Mouse (Mus musculus): ENCODE data around the gene Bglap2.
"Not testable (repeated sequence)": the region's sequence is repeated elsewhere in the genome, so short reads cannot be mapped to it uniquely, and the experiment has no call there.

Bglap2 gene

DNA sequence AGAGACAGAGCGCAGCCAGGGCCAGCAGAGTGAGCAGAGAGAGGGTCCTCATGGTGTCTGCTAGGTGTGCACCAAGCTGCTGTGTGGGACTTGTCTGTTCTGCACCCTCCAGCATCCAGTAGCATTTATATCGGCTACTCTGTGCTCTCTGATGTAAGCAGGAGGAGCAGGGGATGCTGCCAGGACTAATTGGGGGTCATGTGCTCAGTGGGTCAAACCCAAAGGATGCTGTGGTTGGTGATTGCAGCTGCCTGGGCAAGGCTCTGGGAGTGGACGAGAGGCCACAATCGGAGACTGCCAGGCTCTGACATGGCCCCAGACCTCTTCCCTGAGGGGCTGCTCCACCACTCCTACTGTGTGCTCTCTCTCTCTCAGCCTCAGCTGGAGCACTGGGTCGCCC is at the start of gene Bglap2:
Gene Bglap2 (minus strand): TSS at position 101 of the 400 bp plus-strand sequence.
- not testable (repeated sequence) for DNase-seq (ENCODE audit: low read depth, low spot score)

DNA sequence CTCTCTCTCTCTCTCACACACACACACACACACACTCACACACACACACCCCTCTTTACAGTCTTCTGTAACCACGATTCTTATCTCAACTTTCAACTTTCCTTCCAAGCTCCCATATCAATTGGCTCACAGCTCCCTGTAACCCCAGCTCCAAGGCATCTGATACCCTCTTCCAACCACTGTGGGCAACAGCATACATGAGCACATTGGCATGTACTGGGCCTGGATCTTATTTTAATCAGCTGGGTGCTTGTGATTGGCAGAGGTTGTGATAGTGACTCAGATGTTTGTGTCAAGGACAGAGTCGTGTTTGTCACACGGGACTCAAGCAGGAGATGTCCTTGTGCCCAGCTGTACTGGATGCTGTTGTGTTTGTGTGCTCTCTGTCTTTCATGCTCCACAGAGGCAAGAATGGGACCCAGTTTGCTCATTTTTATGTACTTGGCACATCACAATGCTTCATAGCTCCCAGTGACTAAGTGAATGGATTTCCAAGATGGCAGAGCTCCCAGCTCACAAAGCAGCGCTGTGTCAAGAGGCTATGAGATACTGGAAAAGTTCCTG is 48.9 kb upstream of the Bglap2 start:
- DNase-seq (ENCODE audit: low read depth, low spot score): no peak

DNA sequence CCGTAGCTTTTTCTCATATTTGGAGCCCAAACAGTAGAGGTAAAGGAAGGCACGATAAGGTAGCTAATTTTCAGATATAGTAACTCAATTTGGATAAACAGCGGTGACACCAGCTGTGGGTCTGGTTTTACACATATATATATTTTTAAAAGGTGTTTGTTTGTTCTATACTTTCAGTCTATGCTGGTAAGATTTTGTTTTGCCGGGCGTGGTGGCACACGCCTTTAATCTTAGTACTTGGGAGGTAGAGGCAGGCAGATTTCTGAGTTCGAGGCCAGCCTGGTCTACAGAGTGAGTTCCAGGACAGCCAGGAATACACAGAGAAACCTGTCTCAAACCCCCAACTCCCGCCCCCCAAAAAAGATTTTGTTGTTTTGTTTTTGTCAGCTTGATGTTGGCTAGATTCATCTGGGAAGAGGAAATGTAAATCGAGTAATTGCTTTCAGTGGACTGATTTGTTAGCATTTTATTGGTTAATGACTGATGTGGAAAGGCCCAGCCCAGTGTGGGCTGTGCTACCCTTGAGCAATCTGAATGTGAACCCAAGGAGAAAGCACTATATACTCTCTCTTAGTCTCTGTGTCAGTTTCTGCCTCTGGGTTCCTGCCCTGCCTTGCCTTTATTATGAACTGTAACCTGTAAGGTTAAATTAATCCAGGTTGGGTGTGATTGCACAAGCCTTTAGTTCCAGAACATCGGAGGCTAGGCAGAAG is 47.4 kb upstream of the Bglap2 start:
- no peak for DNase-seq (ENCODE audit: low read depth, low spot score)

DNA sequence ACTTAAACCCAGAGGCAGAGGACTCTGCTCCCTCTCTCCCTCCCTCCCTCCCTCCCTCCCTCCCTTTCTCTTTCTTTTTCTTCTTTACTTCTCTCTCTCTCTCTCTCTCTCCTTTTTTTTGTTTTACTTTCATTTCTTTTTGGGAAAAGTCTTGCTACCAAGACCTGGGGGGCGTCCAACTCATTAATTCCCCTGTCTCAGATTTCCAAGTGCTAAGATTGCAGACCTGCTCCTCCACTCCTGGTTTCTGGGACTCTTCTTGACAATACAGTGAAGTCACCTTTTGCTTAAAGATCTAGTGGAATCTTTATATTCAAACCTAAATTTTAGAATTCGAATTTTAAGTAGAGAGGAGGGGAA is 46.8 kb upstream of the Bglap2 start:
- no peak for DNase-seq (ENCODE audit: low read depth, low spot score)

DNA sequence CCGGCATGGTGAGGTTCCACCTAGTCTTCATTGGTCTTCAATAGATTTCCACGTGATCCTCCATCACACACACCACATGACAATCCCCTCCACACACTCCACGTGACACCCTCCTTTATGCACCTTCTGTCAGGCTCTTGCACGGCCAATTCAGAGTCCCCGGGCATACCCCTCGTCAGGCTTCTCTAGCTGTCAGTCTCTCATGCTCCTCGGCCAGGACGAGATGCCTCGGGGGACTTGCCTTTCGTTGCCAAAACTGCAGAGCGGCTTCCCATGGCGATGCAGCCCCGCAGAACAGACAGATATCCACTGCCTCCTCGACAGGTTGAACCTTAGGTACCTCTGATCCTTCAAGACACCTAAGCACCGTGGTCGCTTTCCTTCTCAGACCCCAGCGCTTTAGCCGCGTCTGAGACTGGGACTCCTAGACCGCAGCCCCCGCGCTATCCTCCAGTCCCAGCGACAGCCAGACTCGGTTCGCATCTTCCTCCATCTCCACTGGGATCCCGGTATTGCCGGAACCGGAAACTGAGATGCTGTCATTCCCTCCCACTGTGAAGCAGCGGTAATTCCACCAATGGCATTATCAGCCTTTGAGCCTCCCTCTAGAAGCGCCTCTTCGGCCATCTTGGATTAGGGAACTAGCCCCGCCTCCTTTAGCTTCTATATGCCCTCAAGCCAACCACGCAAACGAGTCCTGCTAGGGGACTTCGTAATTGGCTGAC is 46.3 kb upstream of the Bglap2 start, which contains the start of gene Slc25a44:
Gene Slc25a44 (minus strand): TSS at position 535 of the 725 bp plus-strand sequence.
- DNase-seq (ENCODE audit: low read depth, low spot score): peak; percentile 96

- no peak for DNase-seq (ENCODE audit: low read depth, low spot score)
These were observed 43.7 kb upstream of the Bglap2 start for GRCm38 (mm10) chr3:88422020-88422720.

- DNase-seq (ENCODE audit: low read depth, low spot score): no peak
These were observed 42.3 kb upstream of the Bglap2 start for GRCm38 (mm10) chr3:88420771-88421170.

DNA sequence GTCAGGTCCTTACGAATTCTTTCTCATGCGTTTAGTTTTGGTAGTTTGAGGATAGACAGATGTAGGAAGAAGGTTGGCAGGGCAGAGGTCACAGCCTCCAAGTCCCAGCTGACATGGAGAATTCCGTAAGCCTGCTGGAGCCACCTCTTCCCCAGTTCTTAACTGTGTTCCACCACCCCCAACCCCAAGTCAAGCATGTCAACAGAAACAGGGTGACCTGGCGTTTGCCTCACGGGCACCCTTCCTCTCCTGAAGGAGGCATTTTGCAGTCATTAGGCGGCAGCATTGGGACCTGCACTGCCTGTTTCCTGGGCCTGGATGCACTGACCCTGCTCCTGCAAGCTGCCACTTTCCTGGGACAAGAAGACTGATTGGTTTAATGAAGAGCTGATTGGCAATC is 39.5 kb upstream of the Bglap2 start:
- DNase-seq (ENCODE audit: low read depth, low spot score): no peak

- no peak for DNase-seq (ENCODE audit: low read depth, low spot score)
These were observed 37.2 kb upstream of the Bglap2 start for GRCm38 (mm10) chr3:88415668-88416067.

GRCm38 (mm10) chr3:88412636-88413035 is 34.1 kb upstream of the Bglap2 start:
- DNase-seq (ENCODE audit: low read depth, low spot score): no peak

- DNase-seq (ENCODE audit: low read depth, low spot score): no peak
These were observed 33.2 kb upstream of the Bglap2 start for GRCm38 (mm10) chr3:88411681-88412080.

GRCm38 (mm10) chr3:88410645-88411031 is 32.1 kb upstream of the Bglap2 start:
- DNase-seq (ENCODE audit: low read depth, low spot score): no peak

- DNase-seq (ENCODE audit: low read depth, low spot score): peak; percentile 76
These were observed 31.5 kb upstream of the Bglap2 start, which contains the start of gene Pmf1 for GRCm38 (mm10) chr3:88409741-88410644. TSS of gene Pmf1 (minus strand) at chr3:88410331.

DNA sequence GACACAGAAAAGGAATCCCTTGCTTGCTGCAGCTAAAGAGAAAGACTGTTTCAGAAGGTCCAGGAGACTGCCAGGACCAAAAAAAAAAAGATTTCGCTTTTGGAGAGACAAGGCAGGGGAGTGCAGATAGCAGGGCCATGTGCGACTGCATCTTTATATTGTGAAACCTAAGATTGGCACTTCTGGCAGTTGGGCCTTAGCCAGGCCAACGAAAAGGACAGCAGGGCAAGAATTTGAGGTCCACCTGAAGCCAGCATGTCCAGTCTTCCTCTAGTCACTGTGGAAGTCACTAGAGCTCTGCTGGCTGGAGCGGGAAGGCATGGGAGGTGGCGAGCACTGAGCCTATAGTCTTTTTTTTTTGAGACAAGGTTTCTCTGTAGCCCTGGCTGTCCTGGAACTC is 30.5 kb upstream of the Bglap2 start:
- DNase-seq (ENCODE audit: low read depth, low spot score): no peak

- no peak for DNase-seq (ENCODE audit: low read depth, low spot score)
These were observed 29.0 kb upstream of the Bglap2 start for GRCm38 (mm10) chr3:88407529-88407928.

GRCm38 (mm10) chr3:88407090-88407489 is 28.6 kb upstream of the Bglap2 start:
- DNase-seq (ENCODE audit: low read depth, low spot score): peak; percentile 71

DNA sequence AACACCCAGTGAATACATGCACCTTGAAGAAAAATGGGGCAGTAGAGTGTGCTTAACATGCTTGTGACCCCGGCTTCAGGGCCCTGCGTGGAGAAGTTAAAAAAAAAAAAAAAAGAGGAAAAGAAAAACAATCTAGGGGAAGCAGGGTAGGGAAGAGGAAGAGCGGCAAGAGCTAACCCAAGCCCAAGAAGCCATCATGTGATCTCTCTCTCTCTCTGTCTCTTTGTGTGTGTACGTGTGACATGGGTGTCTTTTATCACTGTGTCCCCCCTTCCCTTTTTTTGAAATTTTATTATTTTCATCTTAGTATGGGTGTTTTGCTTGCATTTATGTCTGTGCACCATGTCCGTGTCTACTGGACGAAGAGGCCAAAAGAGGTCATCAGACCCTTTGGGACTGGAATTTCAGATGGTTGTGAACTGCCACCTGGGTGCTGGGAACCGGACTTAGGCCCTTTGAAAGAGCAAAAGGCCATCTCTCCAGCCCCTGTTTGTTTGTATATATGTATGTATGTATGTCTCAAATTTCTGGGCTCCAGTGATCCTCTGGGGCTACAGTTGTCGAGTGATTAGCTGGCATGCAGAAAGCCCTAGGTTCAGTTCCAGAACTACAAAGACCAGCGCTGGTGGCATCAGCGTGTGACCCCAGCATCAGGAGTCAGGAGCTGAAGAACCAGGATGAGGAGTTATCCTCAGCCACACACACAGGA is 25.2 kb upstream of the Bglap2 start:
- no peak for DNase-seq (ENCODE audit: low read depth, low spot score)

DNA sequence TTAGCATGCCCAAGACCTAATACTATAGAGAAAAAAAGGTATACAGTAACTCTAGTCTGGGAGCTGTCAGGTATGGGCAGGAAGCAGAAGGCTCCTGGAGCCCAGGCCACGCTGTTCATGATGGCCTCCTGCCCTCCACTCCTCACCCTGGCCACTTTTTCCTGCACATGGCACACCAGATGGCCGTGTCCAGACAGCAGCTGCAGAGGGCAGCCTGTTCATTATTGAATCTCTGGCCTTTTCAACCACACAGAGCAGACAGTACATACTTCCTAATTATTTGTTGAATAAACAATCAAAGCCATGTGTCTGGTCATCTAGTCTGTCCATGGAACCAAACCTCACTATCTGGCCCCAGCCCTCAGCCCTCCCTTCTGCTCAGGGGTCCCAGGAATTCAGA is 20.2 kb upstream of the Bglap2 start:
- DNase-seq (ENCODE audit: low read depth, low spot score): no peak

GRCm38 (mm10) chr3:88395742-88396141 is 17.2 kb upstream of the Bglap2 start:
- DNase-seq (ENCODE audit: low read depth, low spot score): no peak

- no peak for DNase-seq (ENCODE audit: low read depth, low spot score)
These were observed 16.8 kb upstream of the Bglap2 start for GRCm38 (mm10) chr3:88395288-88395687.
